Mouse (Mus musculus) adrenal gland, adult 8-10 months (tissue): Measurements from ENCODE around the gene Tmem30c. TPM values are rescaled to one million over a fixed set of nuclear protein-coding genes. Genes with fewer than 3 reads are reported as not detected.

Experiments
- DNase-seq: peaks from one replicate; pipeline ENCODE4 v3.0.0; 2022
- total RNA-seq, 4 experiments: library from RNA; stranded (reverse); gene quantifications; 2 replicates each; pipeline ENCODE4 v1.2.4; 2022

Tmem30c gene
- total RNA-seq, 4 experiments from 2014 or later = 0.12 TPM; not detected in 3

GRCm38 (mm10) chr16:57295216-57295934 is 2.7 kb upstream of the Tmem30c start:
- no peak for DNase-seq

GRCm38 (mm10) chr16:57292296-57292695 is 369 bp downstream of the Tmem30c start:
- no peak for DNase-seq

GRCm38 (mm10) chr16:57291696-57292095 is 969 bp downstream of the Tmem30c start:
- no peak for DNase-seq

- no peak for DNase-seq
Measured at GRCm38 (mm10) chr16:57281417-57281816, 11.2 kb downstream of the Tmem30c start.

GRCm38 (mm10) chr16:57280221-57281217 is 12.1 kb downstream of the Tmem30c start:
- DNase-seq = no peak

GRCm38 (mm10) chr16:57278976-57279626 is 13.6 kb downstream of the Tmem30c start:
- DNase-seq = no peak

GRCm38 (mm10) chr16:57269751-57270150 is 22.9 kb downstream of the Tmem30c start:
- DNase-seq = no peak

- DNase-seq = no peak
Measured at GRCm38 (mm10) chr16:57268058-57268841, 24.4 kb downstream of the Tmem30c start.

- no peak for DNase-seq
Measured at GRCm38 (mm10) chr16:57267068-57267467, 25.6 kb downstream of the Tmem30c start.

- DNase-seq = no peak
Measured at GRCm38 (mm10) chr16:57260152-57260551, 32.5 kb downstream of the Tmem30c start.

- DNase-seq = no peak
Measured at GRCm38 (mm10) chr16:57259356-57260083, 33.1 kb downstream of the Tmem30c start.

GRCm38 (mm10) chr16:57251589-57252421 is 40.9 kb downstream of the Tmem30c start:
- no peak for DNase-seq

GRCm38 (mm10) chr16:57250991-57251390 is 41.7 kb downstream of the Tmem30c start:
- no peak for DNase-seq

- DNase-seq = no peak
Measured at GRCm38 (mm10) chr16:57247464-57247863, 45.2 kb downstream of the Tmem30c start.

- no peak for DNase-seq
Measured at GRCm38 (mm10) chr16:57246596-57246995, 46.1 kb downstream of the Tmem30c start.

GRCm38 (mm10) chr16:57243858-57244248 is 48.8 kb downstream of the Tmem30c start:
- DNase-seq = peak; percentile 58

- DNase-seq = no peak
Measured at GRCm38 (mm10) chr16:57243205-57243857, 49.3 kb downstream of the Tmem30c start.

GRCm38 (mm10) chr16:57242857-57243204 is 49.8 kb downstream of the Tmem30c start:
- no peak for DNase-seq

GRCm38 (mm10) chr16:57235871-57236510 is 56.7 kb downstream of the Tmem30c start:
- no peak for DNase-seq
